In genomic region chr4:97844899-97845298, GRCm38 (mm10) we compare ENCODE assay signal across 10 mouse cellular contexts.
A peak's percentile ranks its signal among the peaks of the same experiment; 100 is the strongest.
DNase-seq lines count a peak whose midpoint lies in the region; ATAC-seq and TF ChIP-seq lines count a peak whose summit lies in the region.
"Had no signal": no experiment of that assay in that cellular context is flagged by ENCODE, and none has a peak within 500 bp of the region (broad histone marks: within the 10 kb centered on the region; RNA-seq: fewer than 3 reads in every experiment).

No protein-coding gene starts in this region.

- H3K27ac ChIP-seq in kidney, adult 2 months (ENCODE audit: insufficient read depth, low read depth, low read length) = peak overlapping the region; percentile 56; the same call in 1 of the 2 replicates
- peak overlapping the region; percentile 66 for H3K27ac ChIP-seq in heart, embryonic 16.5 days (ENCODE audit: low read length)
- 0 out of 2 replicates have a peak overlapping the region, but pooled peaks have one; percentile 15 for H3K27ac ChIP-seq in liver, embryonic 16.5 days (ENCODE audit: low read length)

- H3K9me3 ChIP-seq in heart, embryonic 16.5 days (replicated peaks; ENCODE audit: control insufficient read depth, low read length) = no peaks in the 10 kb centered on the region
- H3K9me3 ChIP-seq in liver, embryonic 16.5 days (replicated peaks; ENCODE audit: control insufficient read depth, low read length) = no peaks in the 10 kb centered on the region

- no peaks in the 10 kb centered on the region for H3K27me3 ChIP-seq in kidney, adult 2 months (replicated peaks; ENCODE audit: control insufficient read depth, insufficient read depth, low read length)
- no peaks in the 10 kb centered on the region for H3K27me3 ChIP-seq in heart, embryonic 16.5 days (ENCODE audit: control insufficient read depth, insufficient read depth, low read length)
- H3K27me3 ChIP-seq in liver, embryonic 16.5 days (ENCODE audit: control insufficient read depth, insufficient read depth, low read depth, low read length) = no peaks in the 10 kb centered on the region

- TF ChIP-seq CTCF in kidney, adult 2 months (conservative IDR thresholded peaks at IDR 0.05; ENCODE audit: insufficient read depth, insufficient read length, low read depth, low read length) = no peak

- 46% methylated on average over 6 of the region's 6 CpGs for WGBS in kidney, adult 2 months
- WGBS in heart, embryonic 16.5 days = 56% methylated on average over 6 of the region's 6 CpGs
- WGBS in liver, embryonic 16.5 days (ENCODE audit: insufficient replicate concordance) = 5% methylated on average over 6 of the region's 6 CpGs

- no peak overlapping the region for H3K4me3 ChIP-seq in kidney, adult 2 months (ENCODE audit: insufficient read depth, low read depth, low read length)
- H3K4me3 ChIP-seq in heart, embryonic 16.5 days (ENCODE audit: low read length) = no peak overlapping the region
- no peak overlapping the region for H3K4me3 ChIP-seq in liver, embryonic 16.5 days (ENCODE audit: low read depth, low read length)

- TF ChIP-seq POLR2A in kidney, adult 2 months (IDR thresholded peaks at IDR 0.05; ENCODE audit: low read depth, low read length) = no peak

- H3K4me2 ChIP-seq in heart, embryonic 16.5 days (ENCODE audit: low read depth, low read length) = peak overlapping the region; percentile 47
- H3K4me2 ChIP-seq in liver, embryonic 16.5 days (ENCODE audit: low read depth, low read length) = peak overlapping the region; percentile 8; the same call in 1 of the 2 replicates

- ATAC-seq in common myeloid progenitor, adult 5-6 weeks (replicated peaks; ENCODE audit: low read depth, poor library complexity, severe bottlenecking) = peak; percentile 88
- ATAC-seq in heart, embryonic 16.5 days (replicated peaks; ENCODE audit: extremely low read depth, insufficient read depth, low FRiP score) = no peak
- ATAC-seq in liver, embryonic 16.5 days (ENCODE audit: low read depth) = no peak

- H3K4me1 ChIP-seq in kidney, adult 2 months (ENCODE audit: control insufficient read depth, insufficient read depth, low read length) = peaks cover 16% of the 10 kb centered on the region
- H3K4me1 ChIP-seq in heart, embryonic 16.5 days (ENCODE audit: control insufficient read depth, insufficient read depth, low read length) = peaks cover 55% of the 10 kb centered on the region
- peaks cover under 1% of the 10 kb centered on the region; the same call in 1 of the 2 replicates for H3K4me1 ChIP-seq in liver, embryonic 16.5 days (ENCODE audit: control insufficient read depth, low read depth, low read length)

- no peaks in the 10 kb centered on the region; the same call in 1 of the 2 replicates for H3K36me3 ChIP-seq in kidney, adult 2 months (ENCODE audit: control insufficient read depth, insufficient read depth, low read length)
- H3K36me3 ChIP-seq in heart, embryonic 16.5 days (ENCODE audit: control insufficient read depth, insufficient read depth) = no peaks in the 10 kb centered on the region
- H3K36me3 ChIP-seq in liver, embryonic 16.5 days (ENCODE audit: control insufficient read depth, insufficient read depth) = no peaks in the 10 kb centered on the region

- DNase-seq in kidney, adult 2 months = no peak
- no peak for DNase-seq in kidney, adult 18-20 months
- no peak for DNase-seq in adrenal gland, postnatal 25 days
- no peak for DNase-seq in yolk sac, embryonic 10.5 days (ENCODE audit: low spot score)
- DNase-seq in adrenal gland, postnatal 4 days (ENCODE audit: low spot score in 2 of 2) = no peak
- DNase-seq: lung, postnatal 14 days; spleen, adult 18-20 months had no signal

- peak overlapping the region; percentile 33; the same call in 1 of the 2 replicates for H3K9ac ChIP-seq in heart, embryonic 16.5 days (ENCODE audit: low read length)
- no peak overlapping the region for H3K9ac ChIP-seq in liver, embryonic 16.5 days (ENCODE audit: low read depth, low read length)

Comparison
In these comparisons a context has a peak if more than half of its experiments do, and no peak if none do; other contexts are left out.
1. H3K27ac ChIP-seq: peak in every context shown above with its lines; median percentile 66 in heart, embryonic 16.5 days; 56 in kidney, adult 2 months; 15 in liver, embryonic 16.5 days.